Mouse (Mus musculus) hematopoietic stem cell, adult 5-6 weeks (primary cell): ENCODE measurements around the gene Oit1. TPM values are rescaled to one million over a fixed set of nuclear protein-coding genes. Genes with fewer than 3 reads are reported as not detected.

Experiments used
- ATAC-seq, 2 experiments: fragments of 125-278 bp in 1 of 2; replicated peaks in 1 of 2; 2 replicates each; pipeline ENCODE4 v1.8.0; 2016 to 2017; ENCODE audit warnings: inconsistent platforms in 2 of 2, mild to moderate bottlenecking in 2 of 2, moderate number of reproducible peaks in 2 of 2, low read depth in 1 of 2, moderate TSS enrichment in 1 of 2; ENCODE audit not compliant: low FRiP score in 2 of 2, poor library complexity in 2 of 2, severe bottlenecking in 2 of 2, insufficient read depth in 1 of 2, low TSS enrichment in 1 of 2
- total RNA-seq: library from RNA; stranded (forward); fragments of 172-1452, 232-1000 nt; gene quantifications from 2 replicates; pipeline ENCODE4 v1.2.3, GENCODE M21; 2017

The Oit1 gene
- total RNA-seq, result not detected in 2 replicates

DNA sequence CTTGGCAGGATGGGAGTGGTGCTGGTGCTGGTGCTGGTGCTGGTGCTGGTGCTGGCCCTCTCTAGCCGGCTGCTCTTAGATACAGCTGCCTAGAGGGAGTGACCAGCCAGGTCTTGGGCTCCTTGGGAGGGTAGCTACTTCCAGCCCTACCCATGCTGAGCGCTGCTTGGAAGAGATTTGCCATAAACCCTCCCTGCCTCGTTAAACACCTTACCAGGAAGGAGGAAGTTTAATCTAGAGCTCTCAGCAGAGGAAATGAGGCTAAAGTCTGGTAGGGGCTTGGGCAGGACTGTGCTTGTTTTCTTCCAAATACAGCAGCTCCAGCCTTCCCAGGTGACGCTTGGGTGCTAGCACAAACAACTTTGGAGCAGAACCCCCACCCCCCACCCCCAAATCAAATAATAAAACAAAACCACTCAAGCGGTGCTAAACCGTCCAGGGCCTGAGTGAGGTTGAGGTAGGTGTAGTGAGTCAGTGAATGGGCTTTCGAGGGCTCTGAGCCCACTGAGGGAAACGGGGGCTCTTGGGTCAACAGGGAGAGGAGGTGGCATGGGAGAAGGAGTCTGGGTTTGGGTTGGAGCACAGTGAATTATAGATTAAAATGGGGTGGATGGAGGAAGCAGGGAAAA, at the start of gene Oit1:
Gene Oit1 (minus strand): TSS at position 70 of the 629 bp plus-strand sequence.
- no peak for ATAC-seq

DNA sequence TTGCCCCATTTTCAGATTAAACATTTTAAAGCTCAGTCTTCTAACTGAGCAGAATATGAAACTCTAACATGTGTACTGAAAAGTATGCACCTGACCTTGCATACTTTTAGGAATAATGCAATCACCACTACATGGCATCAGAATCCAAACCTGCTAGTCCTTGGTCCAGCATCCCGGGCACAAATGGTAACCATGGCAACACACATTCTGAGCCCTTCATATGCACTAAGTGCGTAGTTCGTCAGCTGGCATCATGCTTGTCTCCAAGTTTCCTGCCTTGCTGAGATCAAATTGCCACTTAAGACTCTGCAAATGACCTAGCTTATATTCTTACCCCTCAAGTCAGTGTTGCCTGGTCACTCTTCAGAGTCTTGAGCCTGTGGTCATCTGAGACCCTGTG, 44.3 kb upstream of the Oit1 start:
- no peak for ATAC-seq

DNA sequence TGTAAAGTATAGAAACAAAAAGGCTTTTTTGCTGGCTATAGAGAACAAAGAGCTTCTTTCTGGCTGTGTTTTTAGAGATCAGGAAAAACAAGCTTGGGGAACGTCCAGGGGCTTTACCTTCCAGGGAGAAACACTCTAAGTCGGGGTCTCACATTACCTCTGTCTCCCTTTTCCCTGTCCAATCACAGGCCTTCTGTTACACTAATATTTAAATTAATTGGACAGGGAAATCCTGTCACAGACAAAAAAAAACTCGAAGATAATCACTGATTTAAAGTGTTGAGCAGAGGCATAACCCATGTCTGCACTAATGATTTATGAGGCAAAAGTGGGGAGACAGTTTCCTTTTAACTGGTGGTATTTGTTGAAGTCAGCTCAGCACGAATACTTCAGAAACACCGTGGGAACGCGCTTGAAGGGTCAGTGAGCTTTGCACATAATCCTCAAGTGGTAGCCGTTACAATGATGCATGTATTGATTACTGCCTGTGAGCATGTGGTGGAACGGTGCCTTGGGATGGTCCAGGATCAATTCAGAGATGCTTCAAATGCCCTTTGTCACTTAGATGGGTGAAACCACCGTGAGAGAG, 42.7 kb upstream of the Oit1 start:
- ATAC-seq, result no peak

DNA sequence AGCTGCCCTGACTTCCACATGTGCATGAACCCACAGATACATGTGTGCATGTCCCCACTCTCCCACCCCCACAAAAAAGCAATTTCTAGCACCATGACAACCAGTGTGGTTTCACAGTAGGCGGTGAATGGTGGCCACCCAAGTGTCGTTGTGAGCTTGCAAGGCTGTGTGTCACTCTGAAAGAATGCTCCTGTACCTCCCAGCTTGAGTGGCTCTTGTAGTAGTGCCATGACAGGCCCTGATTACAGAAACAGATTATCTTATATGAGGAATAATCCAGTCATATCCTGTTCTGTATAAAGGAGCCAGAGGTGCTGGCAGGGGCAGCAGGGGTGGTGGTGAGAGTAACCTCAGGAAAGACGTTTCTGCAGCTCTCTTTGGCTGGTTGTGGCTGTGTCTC, 40.1 kb upstream of the Oit1 start:
- ATAC-seq, result 0 out of 4 replicates have a peak, but pooled peaks of 1 of the 2 experiments have one; percentile 12

DNA sequence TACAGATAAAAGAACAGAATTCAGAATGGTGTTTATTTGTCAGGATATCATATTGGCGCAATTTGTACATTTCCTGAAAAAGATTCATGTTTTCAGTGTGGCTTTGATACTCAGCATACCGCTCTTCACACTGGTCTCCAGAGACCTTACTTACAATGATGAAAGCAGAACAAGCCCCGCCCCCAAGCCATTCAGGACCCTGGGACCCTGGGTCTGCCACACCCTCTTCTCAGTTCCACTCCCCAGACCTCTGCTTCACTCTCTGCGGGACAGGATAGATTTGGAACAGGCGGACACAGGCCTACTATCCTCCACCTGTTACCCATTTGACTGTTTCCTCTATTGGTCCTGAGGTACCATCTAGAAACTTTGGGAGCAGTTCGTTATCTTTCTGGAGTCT, 27.4 kb upstream of the Oit1 start:
- ATAC-seq, result no peak

DNA sequence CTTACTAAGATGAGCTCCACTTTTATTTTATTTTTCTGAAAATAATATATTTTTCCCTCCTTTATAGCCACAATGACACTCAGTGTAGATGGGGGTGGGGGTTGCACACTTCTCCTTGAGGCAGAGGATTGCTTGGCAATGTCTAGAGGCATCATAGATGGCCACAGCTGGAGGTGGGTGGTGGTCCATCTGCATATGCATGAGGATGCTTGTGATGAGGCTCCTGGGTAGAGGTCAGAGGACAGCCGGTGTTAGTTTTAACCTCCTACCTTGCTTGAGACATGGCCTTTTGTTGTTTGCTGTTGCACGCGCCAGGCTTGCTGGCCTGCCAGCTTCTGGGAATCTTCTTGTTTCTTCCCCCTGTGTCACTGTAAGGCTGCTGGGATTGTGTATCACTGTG, 24.8 kb upstream of the Oit1 start:
- no peak for ATAC-seq

DNA sequence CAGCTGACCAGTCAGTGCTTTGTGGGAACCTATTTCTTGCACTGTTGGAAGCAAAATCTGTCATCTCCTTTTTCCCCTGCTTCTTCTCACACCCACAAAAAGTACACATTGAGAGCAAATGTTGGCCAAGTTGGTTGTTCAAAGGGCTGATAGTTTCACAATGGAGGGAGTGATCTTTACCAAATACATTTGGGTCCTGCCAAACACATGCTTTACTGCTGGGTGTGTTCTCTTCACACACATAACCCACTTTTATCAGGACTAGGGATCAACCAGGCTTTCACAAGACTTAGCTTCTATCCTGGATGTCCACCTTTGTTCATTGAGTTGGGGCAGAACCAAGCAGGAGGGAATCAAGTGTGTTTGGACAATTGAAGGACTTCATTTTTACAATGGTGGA, 20.0 kb upstream of the Oit1 start:
- ATAC-seq, result no peak

DNA sequence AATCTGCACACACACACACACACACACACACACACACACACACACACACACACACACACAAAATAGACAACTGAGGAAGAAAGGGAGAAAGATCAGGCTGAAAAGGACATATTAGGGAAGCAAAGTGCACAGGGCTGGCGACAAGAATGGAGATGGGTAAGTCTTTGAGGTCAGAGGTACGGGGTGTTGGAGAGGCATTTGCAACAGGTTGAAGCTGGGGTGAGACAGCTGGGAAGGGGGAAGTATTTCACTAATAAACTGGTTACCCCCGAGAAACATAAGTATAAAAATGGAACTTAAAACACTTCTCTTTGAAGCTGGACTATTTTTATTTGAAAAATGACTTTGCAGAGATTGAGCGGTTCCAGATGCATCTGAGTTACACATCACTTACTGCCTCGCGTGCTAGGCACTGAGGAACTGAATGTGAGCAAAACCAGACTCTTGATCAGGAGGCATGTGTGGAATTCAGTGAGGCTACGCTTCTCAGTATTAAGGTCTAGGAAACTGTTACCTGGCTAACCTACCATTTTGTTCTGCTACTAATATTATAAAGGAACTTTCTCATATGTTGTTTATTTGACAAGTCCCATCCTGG, 17.2 kb upstream of the Oit1 start:
- ATAC-seq, result no peak

DNA sequence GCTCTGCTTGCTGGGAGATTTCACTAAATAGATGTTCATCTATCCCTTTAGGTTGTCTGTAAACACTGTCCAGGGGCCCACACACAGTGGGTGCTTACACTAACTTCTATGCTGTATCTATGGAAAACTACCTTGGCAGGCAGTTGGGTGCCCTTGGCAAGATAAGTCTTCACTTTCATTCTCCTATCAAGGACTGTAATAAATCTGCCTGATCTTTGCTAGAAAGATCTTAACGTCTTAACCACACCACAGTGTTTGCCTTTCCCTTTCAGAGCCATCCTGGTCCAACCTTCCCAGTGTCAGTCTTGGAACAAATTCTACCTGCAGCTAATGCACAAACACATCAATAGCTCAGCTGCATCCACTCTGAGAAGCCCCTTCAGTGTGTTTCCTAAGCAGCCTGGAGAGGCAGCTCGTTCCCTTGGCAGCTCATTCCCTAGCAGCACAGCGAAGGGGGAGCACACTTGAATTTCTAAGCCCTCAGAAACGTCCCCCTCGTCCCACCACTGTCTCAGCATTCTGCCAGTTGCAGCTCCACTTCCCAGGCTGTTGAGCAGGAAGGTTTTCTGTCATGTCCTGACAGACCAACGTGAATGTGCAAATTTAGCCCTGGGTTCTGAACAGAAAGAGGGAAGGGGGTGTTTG, 13.7 kb upstream of the Oit1 start:
- peak in 1 of 2 experiments; percentile 36; a peak in 1 of 4 replicates for ATAC-seq

DNA sequence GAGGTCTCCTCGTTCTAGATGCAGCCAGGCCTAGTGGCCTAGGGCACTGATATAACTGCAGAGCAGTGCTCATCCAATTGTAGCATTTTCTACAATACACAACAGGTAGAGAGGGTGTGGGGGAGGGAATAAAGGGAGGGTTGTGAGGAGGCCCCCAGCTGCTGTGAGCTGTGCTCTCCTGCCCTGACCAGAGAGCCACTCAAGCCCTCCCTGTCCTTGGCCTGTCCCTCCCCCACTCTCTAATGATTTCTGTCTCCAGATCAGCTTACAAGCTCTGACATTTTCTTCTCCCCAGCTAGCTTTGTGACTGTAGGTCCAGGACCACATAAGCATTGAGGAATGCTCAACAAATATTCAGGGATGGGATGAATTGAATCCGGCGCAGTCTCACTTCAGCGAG, 9.2 kb downstream of the Oit1 start:
- ATAC-seq, result no peak

DNA sequence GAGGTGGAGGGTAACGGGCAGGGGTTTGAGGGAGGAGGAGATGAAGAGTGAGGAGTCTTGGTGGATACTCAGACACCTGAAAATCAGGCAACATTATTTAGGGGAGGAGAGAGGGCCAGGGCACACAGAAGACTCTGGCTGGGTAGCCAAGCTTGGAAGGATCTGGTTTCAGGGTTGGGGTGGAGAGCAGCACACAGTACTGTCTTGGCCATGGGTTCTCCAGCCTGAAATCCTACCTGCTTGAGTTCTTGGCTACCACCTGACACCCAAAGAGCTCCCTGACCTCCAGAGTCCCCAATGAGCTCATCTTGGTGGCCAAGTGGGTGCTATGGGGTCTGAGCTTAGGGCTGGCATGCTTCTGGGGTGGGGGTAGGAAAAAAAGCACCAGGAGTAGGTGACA, 9.7 kb downstream of the Oit1 start:
- ATAC-seq, result no peak

DNA sequence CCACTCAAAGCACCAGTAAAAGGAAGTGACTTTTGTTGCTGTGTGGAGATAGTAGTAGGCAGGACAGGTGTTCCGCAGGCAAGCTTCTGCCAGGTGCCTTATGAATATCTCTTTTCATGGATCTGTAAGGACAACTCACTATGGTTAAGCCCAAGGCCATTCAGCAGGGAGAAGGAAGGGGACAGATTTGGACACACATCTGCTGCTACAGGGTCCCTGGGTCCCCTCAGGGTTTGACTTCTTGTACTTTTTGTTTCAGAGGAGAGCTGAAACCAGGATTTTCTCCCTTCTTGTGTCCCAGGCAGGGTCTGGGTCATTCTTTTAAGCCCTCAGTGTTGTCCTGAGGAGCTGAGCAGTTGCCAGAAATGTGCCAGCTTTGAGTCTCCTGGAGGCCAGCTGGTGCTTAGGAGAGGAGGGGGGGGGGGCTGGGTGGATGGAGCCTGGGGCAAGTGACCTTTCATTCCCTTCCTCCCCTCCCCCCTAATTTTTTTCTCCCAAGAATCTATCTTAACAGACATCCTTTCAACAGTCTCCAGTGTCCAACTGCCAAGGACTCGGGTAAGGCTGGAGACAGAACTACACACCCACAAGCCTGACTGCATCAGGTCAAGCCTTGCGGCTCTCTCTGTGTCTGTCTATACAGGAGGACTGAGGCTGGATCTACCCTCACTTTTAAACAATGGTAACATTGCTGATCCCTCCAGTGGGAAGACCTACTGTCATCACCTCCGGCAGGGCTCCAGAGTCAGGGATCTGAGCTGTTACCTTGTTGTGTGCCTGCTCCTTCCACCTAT, 10.6 kb downstream of the Oit1 start:
- no peak for ATAC-seq

DNA sequence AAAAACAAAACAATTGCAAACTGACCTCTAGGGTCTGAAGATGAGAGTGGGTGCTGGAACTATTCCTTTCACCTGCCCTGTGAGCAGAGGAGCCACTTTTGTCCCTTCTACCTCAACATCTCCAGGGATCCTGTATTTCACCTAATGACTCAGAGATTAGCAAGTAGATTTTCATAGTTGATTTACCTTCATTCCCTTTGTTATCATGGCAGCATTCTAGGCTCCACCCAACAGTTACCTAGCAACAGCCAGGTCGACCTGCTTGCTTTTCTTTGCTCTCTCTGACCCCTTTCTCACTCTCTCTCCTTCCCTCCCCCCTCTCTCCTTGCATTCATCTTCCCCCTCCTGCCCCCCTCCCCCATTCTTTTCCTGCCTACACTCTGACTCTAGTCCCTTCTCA, 11.4 kb downstream of the Oit1 start:
- no peak for ATAC-seq

DNA sequence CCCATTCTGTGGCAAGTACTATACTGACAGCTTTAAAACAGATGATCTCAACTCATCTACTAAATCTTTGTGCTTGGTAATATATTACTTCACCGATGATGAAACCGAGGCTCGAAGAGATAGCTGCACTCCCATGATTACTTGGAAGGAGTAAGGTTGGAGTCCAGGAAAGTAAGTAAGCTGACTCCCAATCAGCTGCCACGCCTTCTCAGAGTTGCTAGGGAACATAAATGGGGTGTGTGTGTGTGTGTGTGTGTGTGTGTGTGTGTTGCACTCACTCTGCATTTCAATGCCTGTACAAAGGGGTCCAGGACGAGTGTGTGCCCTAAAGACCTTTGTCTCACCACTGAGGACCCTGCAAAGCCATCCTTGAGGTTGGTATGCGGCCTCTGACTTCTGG, 12.7 kb downstream of the Oit1 start:
- no peak for ATAC-seq

DNA sequence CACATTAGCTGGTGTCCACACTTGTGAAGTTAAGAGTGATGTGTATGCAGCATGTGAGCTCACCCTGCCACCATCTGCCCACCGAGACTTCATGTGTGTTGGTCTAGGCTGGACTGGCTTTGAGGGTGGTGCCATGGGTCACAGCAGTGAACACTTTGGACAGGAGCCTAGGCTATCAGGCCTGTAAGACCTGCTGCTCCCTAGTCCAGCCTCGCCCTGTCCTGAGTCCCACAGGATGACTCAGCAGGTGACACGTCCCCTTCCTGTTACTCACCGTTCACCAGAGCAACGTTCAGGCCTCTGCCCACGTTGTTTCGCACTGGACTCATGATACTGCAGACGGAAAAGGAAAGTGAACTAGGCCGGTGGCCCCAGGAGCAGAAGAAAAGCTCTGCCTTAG, 21.7 kb downstream of the Oit1 start:
- ATAC-seq, result peak in 1 of 2 experiments; percentile 47; a peak in 2 of 4 replicates

DNA sequence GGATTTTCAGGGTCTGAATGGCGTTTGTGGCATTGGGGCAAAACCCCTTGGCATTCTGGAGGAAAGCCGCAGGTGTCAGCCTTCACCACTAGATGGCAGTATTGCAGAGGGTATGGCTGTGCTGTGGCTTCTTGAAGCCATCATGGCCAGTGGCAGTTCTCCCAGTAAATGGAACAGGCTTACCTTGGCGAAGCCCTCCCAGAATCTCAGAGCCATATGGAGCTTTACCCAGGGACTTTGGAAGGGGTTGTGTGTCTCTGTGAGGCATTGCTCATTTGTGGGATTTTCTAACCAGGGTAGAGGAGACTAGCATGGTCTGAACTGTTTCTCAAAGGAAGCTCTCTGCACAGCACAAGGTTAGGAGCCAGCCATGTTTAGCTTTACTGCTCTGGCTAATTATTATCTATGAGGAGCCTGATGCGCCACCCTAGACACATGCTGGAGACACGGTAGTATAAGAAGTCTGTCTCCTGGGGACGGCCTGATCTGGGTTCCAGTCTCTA, 22.5 kb downstream of the Oit1 start:
- ATAC-seq, result peak; percentile 84 to 86

DNA sequence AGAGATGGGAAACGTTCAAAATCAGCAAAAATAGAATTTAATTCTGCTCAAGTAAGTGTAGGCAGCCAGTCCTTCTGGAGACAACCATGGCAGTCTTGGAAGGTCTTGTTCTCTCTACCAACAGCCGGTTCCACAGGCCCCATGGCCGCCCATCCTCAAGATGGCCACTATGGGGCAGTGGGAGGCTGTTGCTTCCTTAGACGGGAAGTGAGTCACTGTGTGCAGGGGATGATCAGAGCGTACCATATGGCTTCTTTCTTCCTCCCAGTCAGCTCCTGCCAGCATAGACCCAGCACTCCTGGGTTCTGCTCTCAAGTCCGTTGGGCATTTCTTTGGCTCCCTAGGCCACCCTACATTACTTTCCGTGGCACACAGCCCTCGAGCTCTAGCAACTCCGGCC, 29.6 kb downstream of the Oit1 start:
- peak; percentile 54 to 59; a peak in 3 of 4 replicates for ATAC-seq
